Mouse (Mus musculus) liver, postnatal 0 days (tissue): Measurements from ENCODE around the gene H2-Eb1.

Experiments
- CTCF ChIP-seq: sonication (generic); IDR thresholded peaks from 2 replicates; pipeline ENCODE4 v1.5.1; 2016; ENCODE audit warnings: antibody characterized with exemption, low read depth
- EP300 ChIP-seq: IDR thresholded peaks from 2 replicates; pipeline ENCODE4 v1.6.1; 2016; ENCODE audit warnings: antibody characterized with exemption, low read depth, mild to moderate bottlenecking

DNA sequence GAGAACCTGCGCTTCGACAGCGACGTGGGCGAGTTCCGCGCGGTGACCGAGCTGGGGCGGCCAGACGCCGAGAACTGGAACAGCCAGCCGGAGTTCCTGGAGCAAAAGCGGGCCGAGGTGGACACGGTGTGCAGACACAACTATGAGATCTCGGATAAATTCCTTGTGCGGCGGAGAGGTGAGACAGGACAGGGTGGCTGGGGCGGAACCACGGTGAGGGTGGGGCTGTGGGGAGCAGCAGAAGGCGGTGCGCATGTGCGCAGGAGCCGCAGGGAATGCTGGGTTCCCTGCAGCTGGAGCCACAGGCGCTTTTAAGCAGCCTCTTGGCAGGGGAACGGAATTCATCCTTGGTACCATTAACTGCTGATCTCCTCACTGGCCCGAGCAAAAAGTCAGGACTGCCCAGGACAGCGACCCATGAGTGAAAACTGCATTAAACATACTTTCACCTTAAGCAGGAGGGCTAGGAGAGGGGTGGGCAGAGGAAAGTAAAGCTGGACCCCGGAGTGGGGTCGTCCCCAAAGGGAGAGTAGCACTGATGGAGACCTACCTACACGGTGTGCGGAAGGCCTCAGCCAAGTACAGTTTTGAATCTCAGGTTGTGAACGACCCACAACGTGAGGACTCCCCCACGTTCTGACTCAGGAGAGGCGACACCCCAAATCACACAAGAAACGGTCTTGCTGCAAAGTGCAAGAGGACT lies 4.2 kb downstream of the H2-Eb1 start:
- TF ChIP-seq CTCF = no peak
- no peak for TF ChIP-seq EP300
